Mouse (Mus musculus): Measurements from ENCODE around the gene Atp5d.

The Atp5d gene

DNA sequence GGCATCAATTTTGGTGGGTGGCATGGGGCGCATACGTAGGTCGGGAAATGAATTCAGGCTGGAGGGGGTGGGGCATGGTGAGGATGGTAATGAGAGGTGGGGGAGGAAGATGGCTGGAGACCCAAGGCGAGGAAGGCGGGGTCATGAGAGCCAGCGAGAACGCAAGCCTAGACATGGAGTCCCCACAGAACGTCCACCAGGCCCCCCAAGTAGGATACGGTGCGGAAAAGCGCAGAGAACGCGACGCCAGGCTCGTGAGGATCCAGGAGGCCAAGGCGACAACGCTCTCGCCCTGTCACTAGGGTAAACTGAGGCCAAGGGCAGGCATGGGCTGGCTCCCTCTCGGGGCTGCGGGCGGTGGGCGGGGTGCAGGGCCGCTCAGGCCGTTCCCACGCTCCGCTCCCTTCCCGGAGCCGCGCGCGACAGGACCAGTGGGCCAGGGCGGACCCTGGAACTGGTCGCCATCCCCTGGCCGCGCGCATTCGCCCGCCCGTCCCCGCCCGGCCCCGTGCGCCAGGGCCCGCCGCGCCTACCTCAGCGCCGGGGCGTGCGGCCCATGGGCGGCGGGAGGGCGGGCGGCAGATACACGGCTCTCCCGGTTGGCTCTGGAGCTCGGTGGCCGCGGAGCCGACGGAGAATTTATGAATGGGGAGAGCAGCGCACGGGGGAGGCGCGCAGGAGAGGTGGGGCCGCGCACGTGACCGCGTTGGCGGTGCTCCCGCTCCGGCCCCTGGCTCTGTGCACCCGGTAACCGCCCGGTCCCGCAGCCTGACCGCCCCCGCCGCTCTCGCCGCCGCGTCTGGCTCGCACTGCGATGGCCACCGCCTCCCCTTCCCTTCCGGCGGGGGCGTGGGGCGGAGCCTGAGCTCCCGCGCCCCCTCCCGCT, at the start of gene Atp5d:
Gene Atp5d (plus strand): TSS at position 80 of the 886 bp plus-strand sequence.
- DNase-seq (ENCODE audit: low read depth, low spot score) = no peak

DNA sequence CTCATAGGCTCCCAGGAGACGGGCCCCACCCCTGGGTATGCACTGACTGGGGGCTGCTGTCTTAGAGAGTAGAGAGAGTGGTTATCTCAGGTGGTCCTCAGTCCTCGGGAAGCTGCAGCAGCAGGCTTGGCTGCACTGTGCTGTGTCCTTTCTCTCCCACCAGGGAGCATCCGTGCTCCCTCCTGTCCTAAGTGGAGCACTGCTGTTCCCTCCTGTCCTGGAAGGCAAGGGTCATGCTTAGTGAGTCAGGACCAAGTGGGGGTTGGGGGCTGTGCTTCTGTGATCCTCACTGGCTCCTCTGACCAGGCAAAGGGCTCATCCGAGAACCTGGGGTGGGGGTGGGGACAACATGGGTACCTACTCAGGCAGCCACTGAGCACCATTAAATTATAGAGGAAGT, 49.3 kb upstream of the Atp5d start:
- no peak for DNase-seq (ENCODE audit: low read depth, low spot score)

DNA sequence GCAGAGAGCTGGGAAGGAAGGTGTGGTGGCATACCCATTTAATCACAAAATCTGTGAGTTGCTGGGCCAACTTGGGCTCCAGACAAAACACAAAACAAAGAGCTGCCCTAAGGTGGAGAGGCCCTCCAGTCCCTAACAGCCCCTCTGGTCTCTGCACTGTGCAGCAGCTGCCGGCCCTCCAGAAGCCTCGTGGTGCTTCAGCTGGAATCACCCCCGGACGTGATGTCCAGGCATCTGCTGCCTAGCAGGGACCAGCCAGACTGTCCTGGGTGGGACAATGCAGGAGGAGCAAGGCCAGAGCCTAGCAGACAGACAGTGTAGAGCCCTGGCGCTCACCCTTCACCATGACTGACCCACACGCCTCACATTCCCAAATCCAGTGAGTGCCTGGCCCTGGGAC, 46.9 kb upstream of the Atp5d start:
- no peak for DNase-seq (ENCODE audit: low read depth, low spot score)

- DNase-seq (ENCODE audit: low read depth, low spot score) = no peak
These were observed 45.7 kb upstream of the Atp5d start for GRCm38 (mm10) chr10:80092690-80093089.

DNA sequence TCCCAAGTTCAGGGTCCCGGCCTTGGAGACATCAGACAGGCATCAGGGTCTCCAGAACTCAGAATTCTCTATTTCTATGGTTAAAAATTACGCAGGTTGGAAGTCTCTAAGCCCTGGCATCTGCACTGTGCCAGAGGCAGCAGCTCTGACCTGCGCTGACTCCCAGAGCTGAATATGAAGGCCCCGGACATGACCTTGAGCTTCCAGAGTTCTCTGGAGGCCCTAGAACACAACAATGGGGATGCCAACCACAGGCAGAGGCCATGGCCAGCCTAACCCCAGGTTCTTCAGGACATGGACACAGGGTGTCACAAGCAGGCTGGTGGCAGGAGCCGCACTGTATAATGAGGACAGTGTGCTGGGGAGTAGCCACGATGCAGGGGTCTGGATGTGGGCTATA, 44.3 kb upstream of the Atp5d start:
- no peak for DNase-seq (ENCODE audit: low read depth, low spot score)

GRCm38 (mm10) chr10:80094684-80095083, 43.7 kb upstream of the Atp5d start:
- DNase-seq (ENCODE audit: low read depth, low spot score) = no peak

GRCm38 (mm10) chr10:80095547-80095946, 42.9 kb upstream of the Atp5d start:
- DNase-seq (ENCODE audit: low read depth, low spot score) = no peak

DNA sequence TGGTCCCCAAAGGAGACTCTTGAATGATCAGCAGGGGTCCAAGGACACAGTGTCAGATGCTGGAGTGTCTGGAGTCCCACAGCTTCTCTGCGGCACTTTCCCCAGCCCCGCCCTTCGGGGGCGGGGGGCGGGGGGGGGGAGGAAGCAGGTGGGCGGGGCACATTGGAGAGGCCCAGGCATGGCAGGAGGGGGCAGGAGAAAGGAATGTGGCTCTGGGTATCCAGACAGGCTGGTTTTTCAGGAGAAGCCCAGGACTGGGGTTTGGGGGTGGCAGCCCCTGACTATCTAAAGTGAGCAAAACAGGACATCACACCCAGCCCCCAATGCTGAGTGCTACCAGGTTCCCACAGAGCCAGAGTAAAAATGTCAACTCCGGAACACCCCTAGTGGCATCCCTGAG, 41.2 kb upstream of the Atp5d start:
- DNase-seq (ENCODE audit: low read depth, low spot score) = no peak

DNA sequence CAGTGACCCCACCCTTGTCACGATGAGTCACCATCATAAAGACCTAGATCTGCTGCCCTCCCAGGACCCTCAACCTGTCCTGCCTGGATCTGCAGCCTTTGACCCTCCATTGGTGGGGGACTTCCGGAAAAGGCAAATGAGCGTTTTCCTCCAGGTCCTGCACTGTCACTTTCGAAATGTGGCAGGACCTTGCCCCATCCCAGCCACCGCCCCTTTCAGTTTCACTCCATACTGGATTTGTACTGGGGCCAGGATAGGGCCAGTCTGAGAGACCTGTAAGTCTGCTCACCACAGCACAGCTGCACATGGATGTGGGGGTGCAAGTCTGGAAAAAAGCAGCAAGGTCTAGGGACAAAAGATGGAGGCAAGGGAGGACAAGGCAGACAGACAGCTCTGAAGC, 39.8 kb upstream of the Atp5d start:
- DNase-seq (ENCODE audit: low read depth, low spot score) = no peak

DNA sequence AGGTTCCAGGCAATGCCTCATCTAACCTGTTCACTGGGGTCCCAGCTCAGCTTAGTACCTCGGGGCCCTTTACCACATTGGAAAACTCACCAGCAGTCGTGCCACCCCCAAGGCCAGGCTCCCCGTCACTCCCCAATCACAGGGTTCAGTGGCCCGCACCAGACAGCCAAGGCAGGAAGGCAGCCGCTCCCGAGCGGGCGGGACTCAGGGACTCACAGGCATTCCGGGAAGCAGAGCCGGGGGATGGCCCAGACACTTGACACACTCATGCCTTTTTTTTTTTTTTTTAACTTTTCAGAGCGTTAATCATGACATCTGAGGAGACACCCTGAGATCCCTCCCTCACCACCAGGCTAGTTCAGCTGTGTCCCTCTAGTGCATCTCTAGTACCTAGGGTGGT, 37.5 kb upstream of the Atp5d start:
- no peak for DNase-seq (ENCODE audit: low read depth, low spot score)

- DNase-seq (ENCODE audit: low read depth, low spot score) = peak; percentile 40
These were observed 36.1 kb upstream of the Atp5d start for GRCm38 (mm10) chr10:80102216-80102915.

DNA sequence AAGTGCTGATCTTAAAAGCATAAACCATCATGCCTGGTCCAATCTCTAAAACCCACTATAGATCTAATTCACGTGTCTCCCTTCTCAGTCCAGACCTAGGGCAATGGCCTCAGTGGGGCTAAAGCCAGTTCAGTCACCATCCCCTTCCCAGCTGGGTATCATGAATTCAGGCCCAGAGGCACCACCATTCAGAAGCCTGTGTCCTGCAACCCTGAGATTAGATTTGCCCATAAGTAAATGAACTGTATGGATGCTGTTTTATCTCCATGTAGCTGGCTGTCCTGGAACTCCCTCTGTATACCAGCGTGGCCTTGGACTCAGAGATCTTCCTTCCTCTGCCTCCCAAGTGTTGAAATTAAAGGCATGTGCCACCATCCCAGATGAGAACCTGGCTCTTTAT, 35.4 kb upstream of the Atp5d start:
- no peak for DNase-seq (ENCODE audit: low read depth, low spot score)

GRCm38 (mm10) chr10:80104181-80104580, 34.3 kb upstream of the Atp5d start:
- no peak for DNase-seq (ENCODE audit: low read depth, low spot score)

DNA sequence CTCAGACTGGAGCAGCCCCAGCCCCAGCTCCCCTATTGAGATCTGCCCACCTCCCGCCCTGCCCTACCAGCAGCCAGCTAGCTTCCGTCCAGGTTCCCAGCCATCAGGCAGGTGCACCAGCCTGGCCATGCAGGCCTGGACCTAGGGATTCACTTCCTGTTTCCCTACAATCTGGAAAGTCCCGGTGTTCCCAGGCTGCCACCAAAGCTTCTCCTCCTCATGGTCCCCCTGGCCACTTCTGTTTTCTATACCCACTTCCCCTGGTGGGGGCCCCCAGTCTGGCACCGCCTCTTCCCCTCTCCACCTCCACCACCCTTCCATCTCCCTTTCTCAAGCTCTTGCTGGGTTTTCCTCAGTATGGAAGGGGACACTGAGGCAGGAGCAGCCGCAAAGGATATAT, 33.0 kb upstream of the Atp5d start, which contains the start of gene Sbno2:
Gene Sbno2 (minus strand): TSS at position 112 of the 400 bp plus-strand sequence.
- no peak for DNase-seq (ENCODE audit: low read depth, low spot score)

DNA sequence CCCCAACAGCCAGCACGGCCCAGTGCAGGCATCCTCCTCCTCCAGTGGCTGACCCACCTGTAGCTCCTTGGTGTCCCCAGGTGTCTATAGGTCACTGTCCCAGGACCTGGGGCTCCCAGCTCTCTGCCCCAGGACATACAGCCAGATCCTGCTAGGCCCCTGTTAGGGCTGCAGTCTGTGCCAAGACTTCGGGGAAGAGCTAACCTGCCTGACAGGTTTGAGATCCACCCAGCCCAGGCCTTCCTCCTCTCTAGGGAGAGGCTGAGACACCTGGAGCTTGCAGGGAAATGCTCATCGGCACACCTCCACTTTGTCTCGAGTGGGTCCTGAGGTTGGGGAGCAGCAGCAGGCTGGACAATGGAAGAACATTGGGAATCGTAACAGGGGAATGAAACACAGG, 32.5 kb upstream of the Atp5d start:
- DNase-seq (ENCODE audit: low read depth, low spot score) = no peak

GRCm38 (mm10) chr10:80107678-80108077, 30.8 kb upstream of the Atp5d start:
- no peak for DNase-seq (ENCODE audit: low read depth, low spot score)

- DNase-seq (ENCODE audit: low read depth, low spot score) = no peak
These were observed 23.8 kb upstream of the Atp5d start for GRCm38 (mm10) chr10:80114341-80115284.

GRCm38 (mm10) chr10:80115290-80115943, 23.0 kb upstream of the Atp5d start, which contains the start of gene Stk11:
Gene Stk11, plus strand, starts transcription at chr10:80115803.
- peak; percentile 100 for DNase-seq (ENCODE audit: low read depth, low spot score)

DNA sequence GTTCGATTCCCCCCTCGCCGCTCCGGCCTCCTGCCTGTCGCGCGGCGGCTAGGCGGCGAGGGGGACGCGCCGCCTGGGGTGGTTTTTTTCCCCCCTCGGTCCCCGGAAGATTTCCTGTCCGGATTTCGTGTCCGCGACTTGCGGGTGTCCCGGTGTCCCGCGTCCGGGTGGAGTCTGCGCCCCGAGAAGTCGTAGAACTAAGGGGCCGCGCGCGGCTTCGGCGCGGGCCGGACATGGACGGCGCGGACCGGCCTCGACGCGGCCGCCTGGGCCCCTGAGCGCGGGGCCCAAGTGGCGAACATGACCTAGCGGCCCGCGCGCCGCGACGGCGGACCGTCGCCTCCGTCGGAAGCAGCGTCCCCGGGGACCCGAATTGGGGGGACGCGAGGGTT, 22.5 kb upstream of the Atp5d start:
- no peak for DNase-seq (ENCODE audit: low read depth, low spot score)

DNA sequence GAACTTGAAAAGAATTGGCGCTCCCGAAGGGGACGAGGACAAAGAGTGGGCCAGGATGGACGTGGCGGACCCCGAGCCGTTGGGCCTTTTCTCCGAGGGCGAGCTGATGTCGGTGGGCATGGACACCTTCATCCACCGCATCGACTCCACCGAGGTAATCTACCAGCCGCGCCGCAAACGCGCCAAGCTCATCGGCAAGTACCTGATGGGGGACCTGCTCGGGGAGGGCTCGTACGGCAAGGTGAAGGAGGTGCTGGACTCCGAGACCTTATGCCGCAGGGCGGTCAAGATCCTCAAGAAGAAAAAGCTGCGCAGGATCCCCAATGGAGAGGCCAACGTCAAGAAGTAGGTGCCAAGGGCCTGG, 21.9 kb upstream of the Atp5d start:
- DNase-seq (ENCODE audit: low read depth, low spot score) = no peak

All from brain, embryonic 18.5 days (tissue).